Mouse (Mus musculus): ENCODE results near the gene Serhl.

DNA sequence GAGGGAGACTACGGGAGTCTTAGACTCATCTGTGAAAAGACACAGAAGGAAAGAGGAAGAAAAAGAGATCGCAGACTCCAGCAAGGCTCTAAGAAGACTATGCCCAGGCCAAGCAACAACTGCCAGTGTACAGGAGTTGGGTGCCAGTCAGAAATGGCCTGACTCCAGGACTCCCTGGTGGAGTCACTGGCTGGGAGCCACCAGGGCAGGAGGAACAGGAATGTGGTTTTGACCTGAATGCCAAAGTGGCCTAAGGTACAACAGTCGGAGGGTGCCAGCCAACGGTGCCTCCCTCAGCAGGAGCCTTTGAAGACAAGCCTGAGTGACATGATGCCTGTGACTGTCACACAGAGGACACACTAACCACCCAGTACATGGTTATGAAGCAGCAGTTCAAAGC lies 15.1 kb upstream of the Serhl start:
- TF ChIP-seq EP300 (IDR thresholded peaks at IDR 0.05; ENCODE audit: insufficient read depth, low read depth, low read length) = no peak
- TF ChIP-seq CTCF (IDR thresholded peaks at IDR 0.05) = no peak
- TF ChIP-seq POLR2A (IDR thresholded peaks at IDR 0.05; ENCODE audit: insufficient read depth, low read depth, low read length) = no peak

Data from heart, adult 2 months (tissue).